11 mouse cellular contexts compared by ENCODE assay signal in genomic region chr3:21995566-21996391, GRCm38 (mm10).
A peak's percentile ranks its signal among the peaks of the same experiment; 100 is the strongest.
DNase-seq lines count a peak whose midpoint lies in the region; ATAC-seq and TF ChIP-seq lines count a peak whose summit lies in the region.
"Had no signal": no experiment of that assay in that cellular context is flagged by ENCODE, and none has a peak within 500 bp of the region (broad histone marks: within the 10 kb centered on the region; RNA-seq: fewer than 3 reads in every experiment).

No protein-coding gene starts in this region.

- H3K4me1 ChIP-seq in kidney, embryonic 15.5 days, result 0 out of 2 replicates have a peak, but pooled peaks cover 6% of the 10 kb centered on the region
- no peaks in the 10 kb centered on the region for H3K4me1 ChIP-seq in cerebellum, adult 2 months (ENCODE audit: control insufficient read depth, insufficient read depth, low read length)
- H3K4me1 ChIP-seq: lung, embryonic 15.5 days; neural tube, embryonic 15.5 days had no signal

- DNase-seq in lung, postnatal 25 days (ENCODE audit: low spot score), result peak; percentile 43
- DNase-seq in lung, postnatal 4 days, result no peak
- DNase-seq in adrenal gland, postnatal 14 days, result peak; percentile 76
- DNase-seq in cerebellum, postnatal 4 days (ENCODE audit: low spot score in 2 of 2), result no peak
- no peak for DNase-seq in frontal cortex, postnatal 10 days (ENCODE audit: low spot score in 2 of 2)
- DNase-seq in cerebellum, adult 2 months, result no peak
- DNase-seq: gastrocnemius, postnatal 36 days had no signal

- WGBS in kidney, embryonic 15.5 days, result 63% methylated on average over 8 of the region's 8 CpGs
- 71% methylated on average over 8 of the region's 8 CpGs for WGBS in cerebellum, adult 2 months

- peaks cover 4% of the 10 kb centered on the region; the same call in 1 of the 2 replicates for H3K9me3 ChIP-seq in kidney, embryonic 15.5 days (replicated peaks)
- H3K9me3 ChIP-seq: lung, embryonic 15.5 days; neural tube, embryonic 15.5 days had no signal

- H3K27me3 ChIP-seq in kidney, embryonic 15.5 days, result no peaks in the 10 kb centered on the region
- no peaks in the 10 kb centered on the region for H3K27me3 ChIP-seq in cerebellum, adult 2 months (ENCODE audit: control insufficient read depth, insufficient read depth, low read length)
- H3K27me3 ChIP-seq: lung, embryonic 15.5 days; neural tube, embryonic 15.5 days had no signal

- TF ChIP-seq CTCF in cerebellum, adult 2 months (IDR thresholded peaks at IDR 0.05; ENCODE audit: borderline replicate concordance, insufficient read depth, low read depth, low read length), result no peak

- H3K4me3 ChIP-seq in kidney, embryonic 15.5 days (replicated peaks), result no peak overlapping the region
- no peak overlapping the region for H3K4me3 ChIP-seq in cerebellum, adult 2 months (replicated peaks; ENCODE audit: insufficient read depth, low read depth, low read length)
- H3K4me3 ChIP-seq: lung, embryonic 15.5 days; neural tube, embryonic 15.5 days had no signal

- TF ChIP-seq POLR2A in cerebellum, adult 2 months (IDR thresholded peaks at IDR 0.05; ENCODE audit: borderline replicate concordance, insufficient read depth, low read length), result no peak

- H3K4me2 ChIP-seq in kidney, embryonic 15.5 days, result no peak overlapping the region
- H3K4me2 ChIP-seq: lung, embryonic 15.5 days; neural tube, embryonic 15.5 days had no signal

- no peaks in the 10 kb centered on the region for H3K36me3 ChIP-seq in kidney, embryonic 15.5 days
- H3K36me3 ChIP-seq: lung, embryonic 15.5 days; neural tube, embryonic 15.5 days had no signal

- H3K27ac ChIP-seq in kidney, embryonic 15.5 days, result peak overlapping the region; percentile 54; the same call in 1 of the 2 replicates
- H3K27ac ChIP-seq in cerebellum, adult 2 months (ENCODE audit: insufficient read depth, low read length), result no peak overlapping the region
- H3K27ac ChIP-seq: lung, embryonic 15.5 days; neural tube, embryonic 15.5 days had no signal

- ATAC-seq in kidney, embryonic 15.5 days (replicated peaks; ENCODE audit: low FRiP score), result no peak; the same call in 1 of the 2 replicates
- peak; percentile 89 for ATAC-seq in megakaryocyte-erythroid progenitor cell, adult 5-6 weeks (replicated peaks; ENCODE audit: low FRiP score, low TSS enrichment, poor library complexity, severe bottlenecking)

- H3K9ac ChIP-seq in kidney, embryonic 15.5 days, result no peak overlapping the region
- H3K9ac ChIP-seq: lung, embryonic 15.5 days; neural tube, embryonic 15.5 days had no signal

Comparison
In these comparisons a context has a peak if more than half of its experiments do, and no peak if none do; other contexts are left out.
1. DNase-seq: peak in lung, postnatal 25 days (single experiment) and adrenal gland, postnatal 14 days (single experiment); none in lung, postnatal 4 days (0 of 2), cerebellum, postnatal 4 days (0 of 2), frontal cortex, postnatal 10 days (0 of 2) and cerebellum, adult 2 months (0 of 2).